Mouse (Mus musculus): ENCODE measurements at regions not wholly inside any gene's neighbourhood (a gene's known extent, or its start where the extent isn't known, plus 50 kb on each side); places are given as distances from the start of the nearest gene placed in this dataset.
A peak's percentile ranks its signal among the peaks of the same experiment; 100 is the strongest.

DNA sequence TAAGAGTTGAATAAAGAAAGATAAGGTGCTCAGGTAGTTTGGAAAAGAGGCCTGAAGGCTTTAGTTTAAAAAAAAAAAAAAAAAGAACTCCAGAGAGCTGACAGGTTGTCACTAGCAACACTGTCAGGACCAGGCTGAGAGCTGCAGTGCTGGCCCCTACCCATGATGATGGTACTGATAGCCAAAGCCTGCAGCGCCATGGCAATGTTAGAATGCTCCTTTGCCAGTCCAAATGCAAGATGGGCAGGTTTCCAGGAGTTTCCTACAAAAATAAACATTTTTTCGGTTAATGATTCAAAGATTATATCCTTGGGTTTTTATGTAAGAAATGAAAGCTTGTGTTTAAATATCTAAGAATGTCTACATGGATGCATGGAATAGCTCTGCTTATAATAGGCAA, 441.9 kb downstream of the Triml1 start:
- intact Hi-C loops (cut with DNase I) = no loop called here
- peak; percentile 6 for DNase-seq

GRCm38 (mm10) chr8:42698403-42698802, 442.9 kb downstream of the Triml1 start:
- intact Hi-C loops (cut with DNase I) = no loop called here
- DNase-seq = no peak
